Mouse (Mus musculus) brain, embryonic 14.5 days (tissue): ENCODE results near the gene Kdm8.

ENCODE experiments used
- CTCF ChIP-seq: fragments of 200-500 bp; IDR thresholded peaks from 2 replicates; pipeline ENCODE4 v1.5.1; 2012; ENCODE audit warnings: inconsistent platforms, mild to moderate bottlenecking, moderate library complexity, borderline replicate concordance; ENCODE audit not compliant: insufficient read depth, insufficient read length; ENCODE audit errors: extremely low read depth
- POLR2A ChIP-seq: fragments of 200-500 bp; IDR thresholded peaks from 2 replicates; pipeline ENCODE4 v1.6.1; 2012; ENCODE audit warnings: mild to moderate bottlenecking, inconsistent platforms, borderline replicate concordance; ENCODE audit not compliant: poor library complexity, insufficient read depth, insufficient read length, severe bottlenecking; ENCODE audit errors: extremely low read depth

DNA sequence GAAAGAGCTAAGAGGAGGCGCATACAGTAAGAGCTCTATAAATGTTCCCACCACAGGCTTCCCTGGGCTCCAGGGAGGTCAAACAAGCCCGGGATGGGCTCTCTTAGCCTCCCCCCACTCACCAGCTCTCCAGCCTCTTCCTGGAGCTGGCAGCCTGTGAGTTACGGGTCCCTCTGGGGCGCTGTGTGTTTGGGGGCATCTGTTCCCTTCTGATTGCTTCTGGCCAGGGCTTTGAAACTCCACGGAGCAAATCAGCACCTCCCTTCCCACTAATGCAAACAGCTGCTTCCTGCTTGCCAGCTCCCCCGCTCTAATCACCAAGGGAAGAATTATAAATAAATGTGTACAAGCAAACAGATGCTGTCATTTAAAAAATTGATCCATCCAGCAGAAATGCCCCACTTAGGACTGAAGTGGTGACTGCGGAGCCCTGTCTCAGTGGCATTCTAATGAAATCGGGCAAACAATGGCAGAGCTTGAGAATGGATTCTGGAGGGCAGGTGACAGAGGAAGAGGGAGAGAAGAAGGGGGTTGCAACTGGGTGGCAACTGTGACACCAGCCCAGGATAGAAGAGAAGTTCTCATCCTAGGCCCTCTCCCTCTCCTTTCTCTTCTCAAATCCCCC lies 9.7 kb upstream of the Kdm8 start:
- TF ChIP-seq CTCF (no peak), POLR2A (no peak)
